Mouse (Mus musculus) midbrain, postnatal 0 days (tissue): ENCODE results near the gene Itgb6. TPM values are rescaled to one million over a fixed set of nuclear protein-coding genes. Genes with fewer than 3 reads are reported as not detected.
A peak's percentile ranks its signal among the peaks of the same experiment; 100 is the strongest.

Experiments used
- ATAC-seq: fragments of 200-750 bp; cut with Nextera tagmentation; 2 replicates; pipeline ENCODE4 v1.8.0; 2017; ENCODE audit warnings: moderate number of reproducible peaks, mild to moderate bottlenecking, moderate TSS enrichment, moderate library complexity; ENCODE audit not compliant: low FRiP score
- DNase-seq: peaks from one replicate; pipeline ENCODE4 v3.0.0-alpha.2; 2015; ENCODE audit warnings: low spot score
- H3K27ac ChIP-seq: fragments of 300-500 bp; sonication (generic); 2 replicates; pipeline ENCODE4 v1.5.1; 2014; ENCODE audit warnings: low read depth, mild to moderate bottlenecking, low read length, mixed read lengths
- H3K27me3 ChIP-seq: fragments of 300-500 bp; sonication (generic); 2 replicates; pipeline ENCODE4 v1.6.1; 2014; ENCODE audit warnings: low read length, control low read depth, mixed read lengths; ENCODE audit not compliant: insufficient read depth
- H3K36me3 ChIP-seq: fragments of 300-500 bp; sonication (generic); 2 replicates; pipeline ENCODE4 v1.6.1; 2014; ENCODE audit warnings: low read length, control low read depth, mixed read lengths; ENCODE audit not compliant: insufficient read depth
- H3K4me1 ChIP-seq: fragments of 300-500 bp; sonication (generic); 2 replicates; pipeline ENCODE4 v1.6.1; 2014; ENCODE audit warnings: mild to moderate bottlenecking, control low read depth, antibody characterized with exemption, low read length, mixed read lengths; ENCODE audit not compliant: insufficient read depth
- H3K4me2 ChIP-seq: fragments of 300-500 bp; sonication (generic); 2 replicates; pipeline ENCODE4 v1.6.1; 2014; ENCODE audit warnings: low read depth, mild to moderate bottlenecking, low read length, mixed read lengths; ENCODE audit not compliant: poor library complexity, severe bottlenecking
- H3K4me3 ChIP-seq: fragments of 300-500 bp; sonication (generic); 2 replicates; pipeline ENCODE4 v1.5.1; 2014; ENCODE audit warnings: low read depth, mild to moderate bottlenecking, low read length, moderate library complexity
- H3K9ac ChIP-seq: fragments of 300-500 bp; sonication (generic); replicated peaks from 2 replicates; pipeline ENCODE4 v1.6.1; 2014; ENCODE audit warnings: mild to moderate bottlenecking, low read length, moderate library complexity, mixed read lengths; ENCODE audit not compliant: poor library complexity, severe bottlenecking
- H3K9me3 ChIP-seq: fragments of 300-500 bp; sonication (generic); 2 replicates; pipeline ENCODE4 v1.6.1; 2016; ENCODE audit warnings: low read length, control low read depth
- CTCF ChIP-seq: IDR thresholded peaks from 2 replicates; pipeline ENCODE4 v1.5.1; 2016; ENCODE audit warnings: antibody characterized with exemption, mild to moderate bottlenecking
- WGBS: fragments of 180-500 bp; shearing (Covaris S2); extraction: QIAGEN DNeasy Blood & Tissue Kit; methylation state at CpG from one replicate; pipeline ENCODE4 v1.1.7; 2014; 5-methylcytosine and 5-hydroxymethylcytosine counted together
- polyA plus RNA-seq: library from polyadenylated mRNA; unstranded; fragments of >200 nt; fragmentation: Nextera tagmentation; extraction: Ambion mirVana; gene quantifications from 2 replicates; pipeline ENCODE4 v1.2.1, GENCODE M21; 2015
- total RNA-seq: library from RNA; depleted of rRNA; stranded (reverse); fragments of >200 nt; gene quantifications from 2 replicates; pipeline ENCODE4 v1.2.3, GENCODE M21; 2014

Gene Itgb6
- total and polyA plus RNA-seq, 2 experiments from 2014 or later: 0.04 to 0.22 TPM

DNA sequence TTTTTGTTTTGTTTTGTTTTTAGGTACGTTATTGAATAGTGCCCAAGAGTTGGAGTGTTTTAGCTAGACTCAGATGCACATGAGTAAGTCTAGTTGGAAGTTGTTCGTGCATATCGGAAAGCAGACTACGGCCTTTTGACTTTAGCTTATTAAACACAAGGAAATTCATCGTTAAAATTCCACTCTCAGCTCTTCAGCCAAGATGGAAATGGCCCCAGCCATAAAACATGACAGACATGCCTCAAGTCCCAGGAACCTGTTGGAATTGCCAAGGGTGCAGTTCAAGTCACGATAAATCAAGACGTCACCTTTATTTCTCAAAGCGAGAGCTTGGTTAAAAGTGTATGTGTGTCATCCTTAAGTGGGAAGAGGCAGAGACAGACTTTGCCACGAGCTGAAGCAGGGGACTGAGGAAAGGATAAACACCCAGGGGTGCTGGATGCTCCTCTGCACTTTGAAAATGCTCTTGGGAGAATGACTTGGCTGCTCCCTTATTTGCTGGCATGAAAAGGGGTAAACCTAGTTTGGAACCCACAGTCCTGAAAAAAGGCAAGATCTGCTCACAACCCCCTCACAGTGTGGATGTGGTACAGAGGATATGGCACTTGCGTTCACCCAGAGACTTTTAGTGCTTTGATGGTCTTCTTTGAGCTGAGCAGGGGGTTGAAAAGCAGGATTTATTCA is 6.6 kb upstream of the Itgb6 start:
- no peaks in the 10 kb centered on the region for H3K36me3 ChIP-seq
- no peaks in the 10 kb centered on the region for H3K27me3 ChIP-seq
- TF ChIP-seq CTCF: no peak
- DNase-seq (no peak), ATAC-seq (no peak)
- WGBS: 73% methylated on average over 10 of the region's 10 CpGs
- H3K4me2 ChIP-seq: no peak overlapping the region
- no peak overlapping the region for H3K4me3 ChIP-seq
- no peaks in the 10 kb centered on the region for H3K4me1 ChIP-seq
- H3K9ac ChIP-seq: no peak overlapping the region
- no peak overlapping the region for H3K27ac ChIP-seq
- H3K9me3 ChIP-seq: no peaks in the 10 kb centered on the region

DNA sequence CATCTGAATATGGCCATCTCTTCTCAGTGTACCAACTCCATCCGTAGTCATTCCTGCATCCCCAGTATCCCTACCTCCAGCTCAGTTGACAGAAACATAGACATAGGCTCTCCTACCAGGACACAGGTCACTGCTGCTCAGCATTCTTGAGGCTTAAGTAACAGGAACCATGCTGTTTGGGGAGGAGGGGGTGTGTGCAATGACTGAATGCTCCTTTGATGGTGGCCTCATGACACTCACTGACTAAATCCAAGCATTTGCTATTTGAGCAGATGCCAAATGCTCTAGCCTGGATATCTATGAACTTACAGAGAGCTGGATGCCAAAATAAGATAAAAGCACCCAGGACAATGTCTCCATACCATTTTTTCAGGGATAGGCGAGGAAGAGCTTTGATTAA is 2.2 kb upstream of the Itgb6 start:
- WGBS: 74% methylated on average over 2 of the region's 2 CpGs

DNA sequence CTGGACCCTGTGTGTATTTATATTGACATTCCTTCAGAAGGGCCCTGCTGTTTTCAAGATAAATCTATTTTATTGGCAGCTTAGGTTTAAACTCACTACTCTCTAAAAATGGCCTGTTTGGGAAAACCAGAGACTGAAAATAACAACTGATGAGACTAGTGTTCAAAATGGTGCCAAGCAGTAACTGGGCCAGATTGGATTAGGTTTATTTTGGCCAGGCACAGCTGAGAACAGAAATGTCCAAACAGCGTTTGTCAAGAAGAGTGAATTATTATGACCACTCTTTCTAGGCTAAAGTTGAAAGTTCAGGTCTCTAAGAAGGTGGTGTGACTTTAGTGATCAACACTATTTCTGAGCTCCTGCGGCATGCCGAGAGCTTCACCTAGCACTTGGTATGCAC is 524 bp upstream of the Itgb6 start:
- Histone ChIP-seq H3K9me3 (no peaks in the 10 kb centered on the region), H3K27ac (no peak overlapping the region), H3K4me2 (no peak overlapping the region), H3K36me3 (no peaks in the 10 kb centered on the region), H3K4me3 (no peak overlapping the region), H3K9ac (no peak overlapping the region), H3K4me1 (no peaks in the 10 kb centered on the region), H3K27me3 (no peaks in the 10 kb centered on the region)
- ATAC-seq (no peak), DNase-seq (no peak)
- WGBS: 94% methylated on average over 3 of the region's 3 CpGs
- no peak for TF ChIP-seq CTCF

More for the DNA sequence above, 2.2 kb upstream of the Itgb6 start:
- H3K4me1 ChIP-seq: no peaks in the 10 kb centered on the region
- no peaks in the 10 kb centered on the region for H3K36me3 ChIP-seq
- no peak overlapping the region for H3K4me3 ChIP-seq
- TF ChIP-seq CTCF: no peak
- no peaks in the 10 kb centered on the region for H3K9me3 ChIP-seq
- no peak overlapping the region for H3K9ac ChIP-seq
- DNase-seq: no peak
- no peak for ATAC-seq
- H3K4me2 ChIP-seq: no peak overlapping the region
- no peak overlapping the region for H3K27ac ChIP-seq
- no peaks in the 10 kb centered on the region for H3K27me3 ChIP-seq

DNA sequence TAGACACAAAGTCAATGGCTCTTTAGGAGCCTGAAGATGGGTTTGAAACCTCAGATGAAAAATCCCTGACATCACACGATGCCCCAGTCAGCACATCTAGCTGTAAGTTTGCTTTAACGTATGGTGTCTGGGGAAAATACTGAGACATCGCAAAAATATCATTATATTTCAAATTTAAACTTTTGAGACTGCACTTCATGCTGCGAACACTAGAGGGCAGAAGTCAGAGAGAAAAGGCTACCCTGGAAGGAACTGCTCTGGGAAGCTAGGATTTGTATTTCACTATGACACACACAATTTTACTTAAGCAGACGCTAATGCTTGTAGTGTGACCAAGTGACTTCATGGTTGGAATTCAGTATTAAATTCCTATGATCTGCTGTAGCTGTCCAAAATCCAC is 1.5 kb downstream of the Itgb6 start:
- no peaks in the 10 kb centered on the region for H3K27me3 ChIP-seq
- TF ChIP-seq CTCF: peak; percentile 91
- peak; percentile 45; the same call in 1 of the 2 replicates for ATAC-seq

DNA sequence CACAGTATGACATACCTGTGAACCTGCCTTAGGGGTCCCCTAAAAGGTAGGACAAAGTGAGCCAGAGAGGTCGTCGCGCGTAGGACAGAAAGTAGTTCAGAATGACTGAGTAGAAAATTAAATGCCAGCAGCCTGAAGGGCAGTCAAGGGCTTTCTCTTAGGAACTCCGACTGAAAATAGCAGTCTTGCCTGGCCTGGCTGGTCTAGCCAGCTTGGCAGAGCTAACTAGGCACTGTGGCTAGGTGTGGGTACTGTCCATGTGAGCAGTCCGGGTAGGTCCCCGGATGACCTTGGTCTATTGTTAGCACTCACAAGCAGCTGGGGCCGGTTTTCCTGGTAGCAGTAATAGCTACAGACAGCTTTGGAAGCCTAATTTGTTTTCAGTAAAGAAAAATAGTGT is 2.2 kb downstream of the Itgb6 start:
- peaks cover under 1% of the 10 kb centered on the region; the same call in 1 of the 2 replicates for H3K4me1 ChIP-seq
- WGBS: 77% methylated on average over 8 of the region's 8 CpGs
- H3K27me3 ChIP-seq: no peaks in the 10 kb centered on the region
- no peaks in the 10 kb centered on the region for H3K36me3 ChIP-seq
- no peak overlapping the region for H3K9ac ChIP-seq
- H3K27ac ChIP-seq: no peak overlapping the region
- H3K4me3 ChIP-seq: no peak overlapping the region
- DNase-seq (no peak), ATAC-seq (no peak)
- H3K4me2 ChIP-seq: no peak overlapping the region
- H3K9me3 ChIP-seq: no peaks in the 10 kb centered on the region
- no peak for TF ChIP-seq CTCF

More for the DNA sequence above, 1.5 kb downstream of the Itgb6 start:
- DNase-seq: peak; percentile 65
- no peaks in the 10 kb centered on the region for H3K4me1 ChIP-seq
- H3K4me3 ChIP-seq: no peak overlapping the region
- H3K4me2 ChIP-seq: no peak overlapping the region
- H3K9me3 ChIP-seq: no peaks in the 10 kb centered on the region
- H3K27ac ChIP-seq: no peak overlapping the region
- H3K9ac ChIP-seq: no peak overlapping the region
- no peaks in the 10 kb centered on the region for H3K36me3 ChIP-seq
- WGBS: 19% methylated on average over 5 of the region's 5 CpGs

DNA sequence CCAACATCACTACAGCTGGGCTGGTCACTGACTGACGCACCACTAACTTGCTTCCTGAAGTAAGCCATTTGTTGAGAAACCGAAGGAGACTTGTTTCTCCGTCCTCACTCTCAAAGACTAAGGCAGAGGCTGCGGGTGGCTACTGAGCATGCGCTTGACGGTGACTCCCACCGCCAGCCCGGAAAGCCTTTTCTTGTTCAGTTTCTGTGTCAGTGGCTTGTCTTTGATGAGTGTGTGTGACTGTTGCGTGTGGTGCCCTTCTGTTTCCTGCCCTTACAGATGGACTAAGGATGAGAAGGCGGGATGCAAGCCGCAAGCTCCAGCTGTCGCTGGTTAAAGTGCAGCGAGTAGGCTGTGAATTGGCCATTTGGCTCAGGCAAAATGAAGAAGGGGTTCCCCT is 5.1 kb downstream of the Itgb6 start:
- Histone ChIP-seq H3K4me1 (peaks cover 9% of the 10 kb centered on the region; the same call in 1 of the 2 replicates), H3K9me3 (no peaks in the 10 kb centered on the region), H3K27me3 (no peaks in the 10 kb centered on the region), H3K9ac (no peak overlapping the region), H3K4me3 (no peak overlapping the region), H3K36me3 (no peaks in the 10 kb centered on the region), H3K27ac (no peak overlapping the region), H3K4me2 (0 out of 2 replicates have a peak overlapping the region, but pooled peaks have one; percentile 18)
- no peak for ATAC-seq
- TF ChIP-seq CTCF: no peak
- DNase-seq: peak; percentile 67
- WGBS: 66% methylated on average over 13 of the region's 13 CpGs
